28 mouse cellular contexts compared by ENCODE assay signal in genomic region chr8:12524279-12524678, GRCm38 (mm10). TPM values are rescaled to one million over a fixed set of nuclear protein-coding genes. Genes with fewer than 3 reads are reported as not detected.
DNase-seq lines count a peak whose midpoint lies in the region; ATAC-seq lines count a peak whose summit lies in the region.
"Had no signal": no experiment of that assay in that cellular context is flagged by ENCODE, and none has a peak within 500 bp of the region (broad histone marks: within the 10 kb centered on the region; RNA-seq: fewer than 3 reads in every experiment).

No protein-coding gene starts in this region.

- peak overlapping the region; percentile 29; the same call in 1 of the 2 replicates for H3K27ac ChIP-seq in hindbrain, embryonic 10.5 days
- no peak overlapping the region for H3K27ac ChIP-seq in hindbrain, embryonic 12.5 days
- H3K27ac ChIP-seq in midbrain, embryonic 10.5 days (replicated peaks), result peak overlapping the region; percentile 52; the same call in 1 of the 2 replicates
- H3K27ac ChIP-seq in midbrain, embryonic 14.5 days (replicated peaks; ENCODE audit: low read depth, low read length), result no peak overlapping the region
- H3K27ac ChIP-seq: embryonic facial prominence, embryonic 12.5 days; embryonic facial prominence, embryonic 15.5 days; forebrain, embryonic 12.5 days; forebrain, embryonic 15.5 days; heart, adult 2 months; heart, embryonic 10.5 days; heart, embryonic 13.5 days; hindbrain, embryonic 14.5 days had no signal

- no peak overlapping the region for H3K4me2 ChIP-seq in hindbrain, embryonic 12.5 days (replicated peaks)
- H3K4me2 ChIP-seq in midbrain, embryonic 14.5 days (ENCODE audit: low read length), result no peak overlapping the region
- H3K4me2 ChIP-seq: embryonic facial prominence, embryonic 12.5 days; embryonic facial prominence, embryonic 15.5 days; forebrain, embryonic 12.5 days; forebrain, embryonic 15.5 days; heart, embryonic 13.5 days; hindbrain, embryonic 14.5 days had no signal

- no peak overlapping the region for H3K9ac ChIP-seq in hindbrain, embryonic 12.5 days
- H3K9ac ChIP-seq in midbrain, embryonic 14.5 days (replicated peaks; ENCODE audit: low read length), result no peak overlapping the region
- H3K9ac ChIP-seq: embryonic facial prominence, embryonic 12.5 days; embryonic facial prominence, embryonic 15.5 days; forebrain, embryonic 12.5 days; forebrain, embryonic 15.5 days; heart, embryonic 13.5 days; hindbrain, embryonic 14.5 days had no signal

- no peak for DNase-seq in hindbrain, embryonic 10.5 days (ENCODE audit: low spot score)
- no peak for DNase-seq in midbrain, embryonic 10.5 days (ENCODE audit: low spot score)
- no peak for DNase-seq in midbrain, embryonic 14.5 days
- DNase-seq in ZHBTc4 (ENCODE audit: low read depth, low spot score), result peak; percentile 56
- no peak for DNase-seq in kidney, adult 18-20 months
- DNase-seq: adrenal gland, adult 2 months; adrenal gland, postnatal 14 days; B cell, adult 2 months; cerebellum, adult 11 months; cerebellum, adult 2 months; cerebellum, adult 9-11 months; cerebellum, postnatal 25 days; gastrocnemius, postnatal 10 days; gastrocnemius, postnatal 36 days; heart, adult 2 months; heart, postnatal 14 days; heart, postnatal 4 days had no signal

- WGBS in hindbrain, embryonic 10.5 days, result 48% methylated on average over 1 of the region's 1 CpGs
- WGBS in hindbrain, embryonic 12.5 days, result 35% methylated on average over 1 of the region's 1 CpGs
- WGBS in midbrain, embryonic 10.5 days, result 28% methylated on average over 1 of the region's 1 CpGs
- 18% methylated on average over 1 of the region's 1 CpGs for WGBS in midbrain, embryonic 14.5 days

- peaks cover 4% of the 10 kb centered on the region for H3K9me3 ChIP-seq in hindbrain, embryonic 10.5 days
- H3K9me3 ChIP-seq in hindbrain, embryonic 12.5 days (replicated peaks), result peaks cover 3% of the 10 kb centered on the region; the same call in 1 of the 2 replicates
- H3K9me3 ChIP-seq in midbrain, embryonic 10.5 days (replicated peaks), result peaks cover 6% of the 10 kb centered on the region
- H3K9me3 ChIP-seq in midbrain, embryonic 14.5 days (ENCODE audit: control insufficient read depth, low read length), result peaks cover 3% of the 10 kb centered on the region
- H3K9me3 ChIP-seq: embryonic facial prominence, embryonic 12.5 days; embryonic facial prominence, embryonic 15.5 days; forebrain, embryonic 15.5 days; heart, embryonic 10.5 days had no signal

- peaks cover 19% of the 10 kb centered on the region for H3K27me3 ChIP-seq in hindbrain, embryonic 10.5 days (ENCODE audit: insufficient read depth, poor library complexity, severe bottlenecking)
- H3K27me3 ChIP-seq in hindbrain, embryonic 12.5 days, result peaks cover 16% of the 10 kb centered on the region; the same call in 1 of the 2 replicates
- H3K27me3 ChIP-seq in midbrain, embryonic 10.5 days (ENCODE audit: low read depth, poor library complexity, severe bottlenecking), result peaks cover 42% of the 10 kb centered on the region
- H3K27me3 ChIP-seq in midbrain, embryonic 14.5 days (ENCODE audit: control insufficient read depth, insufficient read depth, low read length), result no peaks in the 10 kb centered on the region
- H3K27me3 ChIP-seq: embryonic facial prominence, embryonic 15.5 days; forebrain, embryonic 15.5 days had no signal

- peaks cover 28% of the 10 kb centered on the region for H3K4me1 ChIP-seq in hindbrain, embryonic 10.5 days (replicated peaks)
- H3K4me1 ChIP-seq in hindbrain, embryonic 12.5 days, result 0 out of 2 replicates have a peak, but pooled peaks cover 4% of the 10 kb centered on the region
- H3K4me1 ChIP-seq in midbrain, embryonic 10.5 days, result peaks cover 38% of the 10 kb centered on the region
- H3K4me1 ChIP-seq in midbrain, embryonic 14.5 days (ENCODE audit: control insufficient read depth, insufficient read depth, low read length), result 0 out of 2 replicates have a peak, but pooled peaks cover 3% of the 10 kb centered on the region
- H3K4me1 ChIP-seq: embryonic facial prominence, embryonic 12.5 days; embryonic facial prominence, embryonic 15.5 days; heart, embryonic 13.5 days had no signal

- H3K4me3 ChIP-seq in hindbrain, embryonic 10.5 days, result no peak overlapping the region
- no peak overlapping the region for H3K4me3 ChIP-seq in hindbrain, embryonic 12.5 days
- H3K4me3 ChIP-seq in midbrain, embryonic 10.5 days, result no peak overlapping the region
- no peak overlapping the region for H3K4me3 ChIP-seq in midbrain, embryonic 14.5 days (replicated peaks; ENCODE audit: low read depth, low read length)
- H3K4me3 ChIP-seq: embryonic facial prominence, embryonic 12.5 days; embryonic facial prominence, embryonic 15.5 days; forebrain, embryonic 12.5 days; forebrain, embryonic 15.5 days; heart, adult 2 months; heart, embryonic 10.5 days; heart, embryonic 13.5 days had no signal

- no peak for ATAC-seq in hindbrain, embryonic 12.5 days (ENCODE audit: low FRiP score)
- ATAC-seq in midbrain, embryonic 14.5 days (ENCODE audit: low FRiP score, low TSS enrichment), result no peak
- ATAC-seq: forebrain, embryonic 15.5 days; intestine, postnatal 0 days had no signal

- no peaks in the 10 kb centered on the region for H3K36me3 ChIP-seq in hindbrain, embryonic 10.5 days
- no peaks in the 10 kb centered on the region for H3K36me3 ChIP-seq in hindbrain, embryonic 12.5 days
- no peaks in the 10 kb centered on the region for H3K36me3 ChIP-seq in midbrain, embryonic 10.5 days
- H3K36me3 ChIP-seq in midbrain, embryonic 14.5 days (ENCODE audit: control insufficient read depth, insufficient read depth, low read length), result no peaks in the 10 kb centered on the region
- H3K36me3 ChIP-seq: embryonic facial prominence, embryonic 12.5 days; embryonic facial prominence, embryonic 15.5 days; forebrain, embryonic 12.5 days; forebrain, embryonic 15.5 days; heart, embryonic 10.5 days; heart, embryonic 13.5 days had no signal

RNA-seq across cellular contexts. Expression of gene Spaca7, which starts 48.5 kb away (rescaled TPM):
- polyA plus RNA-seq in hindbrain, embryonic 10.5 days (2016; fragmentation: Nextera tagmentation; extraction: Ambion mirVana), result not detected in 2 replicates
- polyA plus RNA-seq in hindbrain, embryonic 12.5 days (2016; fragmentation: Nextera tagmentation; extraction: Ambion mirVana), result not detected in 2 replicates
- not detected in 2 replicates for polyA plus RNA-seq in midbrain, embryonic 10.5 days (2016; fragmentation: Nextera tagmentation; extraction: Ambion mirVana)
- polyA plus RNA-seq in midbrain, embryonic 14.5 days (2014; fragmentation: Nextera tagmentation; extraction: Ambion mirVana), result not detected in 2 replicates
- polyA plus RNA-seq: adrenal gland, adult 2 months; cerebellum, adult 2 months; embryonic facial prominence, embryonic 12.5 days; embryonic facial prominence, embryonic 15.5 days; forebrain, embryonic 12.5 days; forebrain, embryonic 15.5 days; heart, adult 2 months; heart, embryonic 10.5 days; heart, embryonic 13.5 days; heart, embryonic 16.5 days; hindbrain, embryonic 14.5 days; intestine, embryonic 14.5 days had no signal

Comparison
In these comparisons a context has a peak if more than half of its experiments do, and no peak if none do; other contexts are left out.
1. H3K27ac ChIP-seq: peak in hindbrain, embryonic 10.5 days (single experiment) and midbrain, embryonic 10.5 days (single experiment); none in hindbrain, embryonic 12.5 days (single experiment) and midbrain, embryonic 14.5 days (single experiment).